Mouse (Mus musculus) lung, postnatal 36 days (tissue): Measurements from ENCODE around the gene Rsph10b.
A peak's percentile ranks its signal among the peaks of the same experiment; 100 is the strongest.

ENCODE experiments used
- DNase-seq: peaks from one replicate; pipeline ENCODE4 v3.0.0; 2022; ENCODE audit warnings: mixed read lengths

Rsph10b gene

GRCm38 (mm10) chr5:143941588-143941987 lies 8.8 kb downstream of the Rsph10b start:
- DNase-seq, result no peak

DNA sequence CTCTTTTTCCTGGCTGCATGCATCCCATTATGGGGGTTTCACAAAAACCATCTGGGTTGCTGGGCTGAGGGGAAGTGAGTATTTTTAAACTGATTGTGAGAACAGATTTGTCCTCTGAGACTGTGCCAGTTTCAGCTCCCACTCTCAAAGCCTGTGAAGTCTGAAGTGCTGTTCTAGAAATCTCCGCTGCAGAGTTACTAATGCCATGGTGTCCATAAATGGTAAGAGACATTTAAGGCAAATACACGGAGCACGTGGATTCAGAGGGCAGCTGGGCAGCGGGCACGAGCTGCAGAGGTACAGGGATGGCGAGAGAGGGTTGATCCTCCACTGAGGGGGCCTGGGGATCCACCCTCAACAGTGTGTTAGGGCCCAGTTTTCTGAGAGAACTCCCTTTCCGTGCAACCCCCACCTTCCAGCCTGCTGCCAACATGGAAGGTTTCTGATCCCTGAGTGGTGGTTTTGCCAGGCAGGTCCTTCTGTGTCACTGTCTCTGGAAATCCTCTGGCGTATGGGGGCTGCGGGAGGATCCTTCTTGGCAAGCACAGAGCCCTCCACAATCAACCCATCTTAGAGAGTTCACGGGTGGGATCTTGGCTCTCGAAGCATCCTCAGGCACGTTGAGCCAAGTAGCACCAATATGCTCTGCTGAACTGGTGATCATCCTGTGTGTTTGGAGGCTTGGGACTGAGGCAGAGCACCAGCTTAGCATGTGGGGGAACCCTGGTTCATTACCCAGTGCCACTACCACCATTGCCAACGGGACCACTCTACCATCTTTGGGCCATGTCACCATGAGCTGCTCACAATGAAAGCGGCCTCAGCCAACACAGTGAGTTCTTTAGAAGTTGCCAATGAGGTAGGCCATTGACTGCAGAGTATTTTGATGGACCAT lies 10.6 kb downstream of the Rsph10b start:
- DNase-seq, result no peak

- no peak for DNase-seq
Observed at GRCm38 (mm10) chr5:143948361-143948760, 15.5 kb downstream of the Rsph10b start.

GRCm38 (mm10) chr5:143950016-143950415 lies 17.2 kb downstream of the Rsph10b start:
- no peak for DNase-seq

DNA sequence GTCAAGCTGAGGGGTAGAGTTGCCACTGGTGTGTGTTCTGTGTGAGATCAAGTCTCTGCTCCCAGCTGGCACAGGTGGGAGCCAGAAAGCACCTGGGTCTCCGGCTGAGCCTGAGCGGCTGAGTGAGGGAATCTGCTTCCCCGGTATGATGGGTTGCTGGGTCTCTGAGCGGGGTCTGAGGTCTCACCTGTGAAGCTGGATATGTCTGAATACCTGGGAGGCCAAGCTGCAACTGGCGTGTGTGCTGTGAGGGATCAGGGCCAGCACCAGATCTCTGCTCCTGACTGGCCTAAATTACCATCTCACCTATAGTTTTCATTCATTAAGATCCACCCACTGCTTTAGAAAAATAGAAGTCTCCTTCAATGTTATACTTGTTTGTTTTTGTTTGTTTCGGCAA lies 24.3 kb downstream of the Rsph10b start:
- DNase-seq, result no peak

DNA sequence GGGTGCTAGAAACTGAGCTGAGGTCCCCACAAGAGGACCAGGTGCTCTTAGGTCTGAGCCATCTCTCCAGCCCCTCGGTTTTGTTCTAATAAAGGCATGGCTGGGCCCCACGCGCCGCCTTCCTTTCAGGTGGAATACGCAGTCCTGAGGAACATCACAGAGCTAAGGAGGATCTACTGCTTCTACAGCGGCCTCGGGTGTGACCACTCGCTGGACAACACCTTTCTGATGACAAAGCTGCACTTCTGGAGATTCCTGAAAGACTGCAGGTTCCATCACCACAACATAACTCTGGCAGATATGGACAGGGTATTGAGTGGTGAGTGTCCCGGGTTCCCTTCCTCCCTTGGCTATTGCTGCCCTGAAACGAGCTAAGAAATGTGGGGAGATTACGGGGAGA lies 26.7 kb downstream of the Rsph10b start:
- no peak for DNase-seq

DNA sequence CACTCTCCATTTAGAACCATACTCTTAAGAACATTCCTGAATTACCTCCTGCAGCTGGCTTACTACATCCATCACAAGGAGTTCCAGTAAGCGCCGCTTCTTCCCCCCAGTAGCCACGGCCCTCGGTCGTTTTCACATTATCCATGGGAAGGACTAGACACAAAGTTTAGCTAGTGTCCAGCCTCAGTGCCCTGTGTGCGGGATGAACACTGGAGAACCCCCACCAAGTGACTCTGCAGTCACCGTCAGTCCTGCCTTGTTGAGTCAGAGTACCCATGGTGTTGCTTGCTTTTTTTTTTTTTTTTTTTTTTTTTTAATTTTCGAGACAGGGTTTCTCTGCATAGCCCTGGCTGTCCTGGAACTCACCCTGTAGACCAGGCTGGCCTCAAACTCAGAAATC lies 28.3 kb downstream of the Rsph10b start:
- no peak for DNase-seq

GRCm38 (mm10) chr5:143965586-143966345 lies 32.9 kb downstream of the Rsph10b start:
- DNase-seq, result no peak

GRCm38 (mm10) chr5:143966671-143967070 lies 33.8 kb downstream of the Rsph10b start:
- DNase-seq, result no peak

- DNase-seq, result no peak
Observed at GRCm38 (mm10) chr5:143972628-143973027, 39.8 kb downstream of the Rsph10b start.

DNA sequence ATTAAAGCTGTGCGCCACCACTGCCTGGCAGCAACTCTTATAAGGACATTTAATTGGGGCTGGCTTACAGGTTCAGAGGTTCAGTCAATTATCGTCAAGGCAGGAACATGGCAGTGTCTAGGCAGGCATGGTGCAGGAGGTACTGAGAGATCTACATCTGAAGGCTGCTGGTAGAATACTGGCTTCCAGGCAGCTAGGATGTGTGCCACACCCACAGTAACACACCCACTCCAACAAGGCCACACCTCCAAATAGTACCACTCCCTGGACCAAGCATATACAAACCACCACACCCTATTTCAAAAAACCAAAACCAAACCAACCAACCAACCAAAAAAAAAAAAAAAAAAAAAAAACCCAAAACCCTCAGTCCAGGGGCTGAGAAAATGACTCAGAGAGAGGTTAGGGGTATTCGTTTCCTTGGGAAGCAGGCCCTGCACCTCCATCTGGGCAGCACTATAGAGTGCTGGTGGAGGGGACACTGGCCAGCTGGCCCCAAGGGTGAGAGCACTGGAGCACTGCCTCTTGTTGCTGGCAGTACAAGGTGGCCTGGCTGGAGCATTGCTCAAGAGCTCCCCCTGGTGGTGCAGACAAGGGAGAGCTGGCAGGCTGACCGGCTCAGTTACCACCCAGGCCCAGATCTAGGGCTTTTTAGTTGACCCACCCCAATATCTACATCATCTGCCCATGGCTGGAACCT lies 42.2 kb downstream of the Rsph10b start:
- peak; percentile 70 for DNase-seq

DNA sequence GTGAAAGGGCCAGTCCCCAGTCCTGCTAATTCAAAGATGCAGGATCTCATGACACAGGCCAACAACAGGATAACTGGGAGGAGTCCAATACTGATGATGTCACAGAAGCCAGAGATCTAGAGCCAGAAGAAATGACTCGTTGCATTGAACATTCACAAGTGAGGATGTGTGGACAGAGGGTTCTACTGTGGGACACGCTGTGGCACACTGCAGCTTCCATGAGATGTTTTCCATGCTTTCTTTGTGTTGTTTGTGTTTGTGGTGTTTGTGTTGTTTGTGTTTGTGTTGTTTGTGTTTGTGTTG lies 42.7 kb downstream of the Rsph10b start:
- DNase-seq, result no peak

DNA sequence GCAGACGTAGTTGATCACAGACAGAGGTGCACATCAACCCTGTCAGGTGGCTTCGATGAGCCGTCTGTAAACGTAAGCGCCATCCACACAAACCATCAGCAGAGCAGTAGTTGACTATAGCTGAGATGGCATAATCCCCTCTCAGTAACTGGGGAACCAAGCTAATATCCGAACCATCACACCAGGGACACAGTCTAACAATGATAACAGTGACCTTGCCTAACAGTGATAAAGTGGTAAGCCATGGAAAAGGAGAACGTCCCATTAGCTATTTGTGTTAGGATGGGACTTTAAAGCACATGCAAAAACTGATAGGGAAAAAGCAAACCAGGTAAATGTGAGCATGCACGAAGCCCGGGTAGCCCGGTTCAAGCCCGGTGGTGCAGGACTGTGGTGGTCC lies 43.4 kb downstream of the Rsph10b start:
- DNase-seq, result no peak

DNA sequence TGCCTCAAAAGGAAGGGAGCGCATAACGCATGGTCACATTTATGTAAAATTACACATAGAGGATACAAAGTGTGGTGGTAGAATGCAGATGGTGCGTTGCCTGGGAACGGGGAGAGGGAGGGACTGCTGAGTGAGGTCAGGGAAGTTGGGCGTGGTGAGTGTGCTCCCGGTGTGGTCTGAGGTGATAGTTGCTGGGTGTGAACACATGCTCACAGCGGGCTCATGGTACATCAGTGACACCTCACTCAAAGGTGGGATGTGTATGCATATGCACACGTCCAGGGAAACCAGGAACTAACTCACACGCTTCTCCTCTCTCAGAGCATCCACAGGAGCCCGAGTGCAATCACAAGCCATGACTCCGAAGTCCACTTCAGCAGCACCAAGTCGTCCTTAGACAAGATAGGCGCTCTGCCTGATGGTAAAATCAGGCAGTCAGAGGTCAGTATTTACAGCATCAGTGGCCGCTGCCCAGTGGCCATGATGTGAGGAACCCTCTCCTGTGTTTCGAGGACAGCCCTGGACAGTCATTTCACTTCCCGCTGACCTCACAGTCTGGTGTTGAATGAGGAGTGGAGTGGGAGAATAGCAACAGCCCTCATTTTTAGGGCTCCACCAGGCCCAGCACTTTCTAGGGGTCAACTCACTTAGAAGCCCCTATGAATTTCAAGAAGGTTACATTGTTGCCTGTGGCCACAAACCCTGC lies 44.0 kb downstream of the Rsph10b start:
- no peak for DNase-seq

GRCm38 (mm10) chr5:143980858-143981257 lies 48.0 kb downstream of the Rsph10b start:
- no peak for DNase-seq

GRCm38 (mm10) chr5:143982361-143982760 lies 49.5 kb downstream of the Rsph10b start:
- no peak for DNase-seq

DNA sequence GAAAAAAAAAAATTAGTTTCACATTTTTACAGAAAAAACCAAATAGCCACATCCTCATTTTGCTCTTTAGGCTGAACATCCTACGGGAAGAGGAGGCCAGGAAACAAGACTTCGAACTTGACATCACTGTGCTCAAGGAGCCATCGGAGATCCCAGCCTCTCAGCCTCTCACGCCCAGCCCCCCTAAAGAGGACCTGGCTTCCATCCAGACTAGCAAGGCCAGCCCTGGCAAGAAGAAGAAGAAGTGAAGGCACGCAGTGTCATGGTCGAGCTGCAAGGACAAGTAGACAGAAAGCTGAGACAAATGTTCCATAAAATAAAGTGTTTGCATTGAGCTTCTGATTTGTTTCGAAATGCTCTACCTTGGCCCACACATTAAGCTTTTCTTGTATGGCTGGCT lies 52.5 kb downstream of the Rsph10b start:
- DNase-seq, result no peak

DNA sequence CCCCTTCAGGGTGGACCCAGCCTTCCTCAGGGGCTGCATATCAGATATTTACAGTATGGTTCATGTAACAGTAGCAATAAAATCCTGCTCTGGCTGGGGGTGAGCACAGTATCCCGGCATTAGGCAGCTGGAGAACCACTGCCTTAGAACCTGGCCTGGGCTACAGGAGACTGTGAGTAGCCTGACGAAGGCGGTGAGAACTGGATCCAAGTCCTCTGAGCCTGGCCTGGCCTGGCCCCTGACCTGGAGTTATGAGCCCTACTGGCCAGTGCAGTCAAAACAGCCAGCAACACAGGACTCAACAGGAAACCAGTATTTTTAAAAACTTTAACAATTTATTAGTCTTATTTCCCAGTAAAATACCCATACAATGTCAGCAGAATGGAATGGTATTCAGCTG lies 54.8 kb downstream of the Rsph10b start:
- no peak for DNase-seq

GRCm38 (mm10) chr5:143989046-143989445 lies 56.2 kb downstream of the Rsph10b start:
- no peak for DNase-seq

DNA sequence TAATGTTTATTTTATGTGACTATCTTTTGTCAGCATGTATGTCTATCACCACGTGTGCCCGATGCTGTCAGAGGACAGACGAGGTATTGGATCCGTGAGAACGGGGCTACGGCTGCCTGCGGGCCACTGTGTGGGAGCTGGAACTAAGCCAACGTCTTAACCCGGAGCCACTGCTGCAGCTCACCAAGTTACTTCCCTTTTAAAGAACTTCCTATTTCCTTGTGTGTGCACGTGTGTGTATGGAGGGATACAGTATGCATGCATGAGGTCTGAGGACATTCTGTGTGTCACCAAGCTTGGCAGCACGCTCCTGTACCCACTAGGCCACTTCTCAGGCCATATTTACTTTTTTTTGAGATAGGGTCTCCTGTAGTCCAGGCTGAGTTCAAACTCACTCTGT lies 57.3 kb downstream of the Rsph10b start:
- DNase-seq, result no peak

DNA sequence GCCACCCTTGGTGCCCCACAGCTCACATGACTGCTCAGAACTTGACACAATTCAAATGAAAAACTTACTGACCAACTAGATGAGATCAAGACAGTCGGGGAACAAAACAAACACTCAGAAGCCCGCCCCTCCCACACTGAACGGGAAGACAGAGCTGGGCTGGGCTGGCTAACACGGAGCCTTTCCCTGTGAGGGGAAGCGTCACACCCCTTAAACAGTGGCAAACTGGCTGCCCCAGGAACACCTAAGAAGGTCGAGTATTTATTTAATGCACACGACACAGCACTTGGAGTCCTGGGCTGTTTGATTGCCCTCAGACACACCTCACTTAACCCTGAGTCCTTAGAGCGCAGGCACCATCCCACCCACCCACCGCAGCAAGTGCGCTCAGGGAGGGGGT lies 59.8 kb downstream of the Rsph10b start:
- peak; percentile 93 for DNase-seq

GRCm38 (mm10) chr5:143993260-143993659 lies 60.4 kb downstream of the Rsph10b start:
- peak; percentile 52 for DNase-seq

- no peak for DNase-seq
Observed at GRCm38 (mm10) chr5:143993849-143994248, 61.0 kb downstream of the Rsph10b start.
